Comparison of ENCODE assay signal across 22 mouse cellular contexts in the genomic region with DNA sequence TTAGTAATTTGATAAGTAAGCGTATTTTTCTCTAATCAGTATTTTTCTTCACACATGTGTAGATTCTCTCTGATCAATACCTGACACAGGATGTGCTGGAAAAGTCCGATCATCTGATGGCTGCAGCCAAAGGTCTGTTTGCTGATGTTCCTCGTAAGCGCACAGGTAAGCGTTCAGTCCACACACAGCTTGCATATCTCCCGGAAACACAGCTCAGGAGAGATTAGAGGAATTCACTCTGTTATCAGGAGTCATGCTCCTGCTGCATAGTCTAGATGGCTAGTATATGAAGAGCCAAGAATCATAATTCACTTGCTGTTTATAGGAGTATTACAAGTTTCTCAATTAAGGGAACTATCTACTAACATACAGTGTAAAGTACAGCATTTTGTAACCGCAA. TPM values are rescaled to one million over a fixed set of nuclear protein-coding genes. Genes with fewer than 3 reads are reported as not detected.
DNase-seq lines count a peak whose midpoint lies in the region; ATAC-seq and TF ChIP-seq lines count a peak whose summit lies in the region.
"Had no signal": no experiment of that assay in that cellular context is flagged by ENCODE, and none has a peak within 500 bp of the region (broad histone marks: within the 10 kb centered on the region; RNA-seq: fewer than 3 reads in every experiment).

No protein-coding gene starts in this region.

- H3K4me2 ChIP-seq in liver, embryonic 13.5 days, result no peak overlapping the region
- H3K4me2 ChIP-seq in liver, postnatal 0 days (ENCODE audit: low read depth, low read length), result no peak overlapping the region
- H3K4me2 ChIP-seq: forebrain, embryonic 13.5 days; heart, embryonic 11.5 days; heart, embryonic 15.5 days; hindbrain, embryonic 14.5 days had no signal

- H3K9me3 ChIP-seq in G1E (replicated peaks) (no peaks in the 10 kb centered on the region), MEL (replicated peaks; ENCODE audit: insufficient read depth, low read length) (no peaks in the 10 kb centered on the region)
- no peaks in the 10 kb centered on the region for H3K9me3 ChIP-seq in liver, embryonic 13.5 days (replicated peaks)
- no peaks in the 10 kb centered on the region for H3K9me3 ChIP-seq in liver, postnatal 0 days (ENCODE audit: low read length)
- H3K9me3 ChIP-seq: embryonic facial prominence, embryonic 10.5 days; forebrain, embryonic 13.5 days; heart, embryonic 15.5 days; hindbrain, embryonic 10.5 days had no signal

- no peak overlapping the region for H3K4me3 ChIP-seq in G1E (ENCODE audit: low read depth, low read length)
- no peak overlapping the region for H3K4me3 ChIP-seq in MEL (ENCODE audit: control insufficient read depth in 1 of 2, insufficient read depth in 1 of 2, low read depth in 2 of 2, low read length in 2 of 2)
- no peak overlapping the region for H3K4me3 ChIP-seq in liver, embryonic 13.5 days (replicated peaks)
- H3K4me3 ChIP-seq in liver, postnatal 0 days (ENCODE audit: low read depth, low read length), result no peak overlapping the region
- H3K4me3 ChIP-seq: embryonic facial prominence, embryonic 10.5 days; forebrain, embryonic 13.5 days; heart, adult 2 months; heart, embryonic 15.5 days; hindbrain, embryonic 10.5 days had no signal

- H3K4me1 ChIP-seq in G1E (ENCODE audit: insufficient read depth, low read depth, low read length) (no peaks in the 10 kb centered on the region; the same call in 1 of the 2 replicates), MEL (ENCODE audit: control insufficient read depth in 1 of 2, insufficient read depth in 2 of 2, low read length in 2 of 2) (peaks cover 9 to 13% of the 10 kb centered on the region in 2 experiments)
- peaks cover 5% of the 10 kb centered on the region for H3K4me1 ChIP-seq in liver, embryonic 13.5 days (replicated peaks)
- no peaks in the 10 kb centered on the region for H3K4me1 ChIP-seq in liver, postnatal 0 days (ENCODE audit: insufficient read depth)
- H3K4me1 ChIP-seq: embryonic facial prominence, embryonic 10.5 days; forebrain, embryonic 13.5 days; heart, embryonic 15.5 days; hindbrain, embryonic 10.5 days had no signal

- TF ChIP-seq POLR2A in MEL (IDR thresholded peaks at IDR 0.05; ENCODE audit: control insufficient read depth in 1 of 2, insufficient read depth in 1 of 2, low read depth in 1 of 2, low read length in 2 of 2, poor library complexity in 1 of 2), result no peak

- TF ChIP-seq CTCF in G1E (IDR thresholded peaks at IDR 0.05; ENCODE audit: low read depth, low read length) (no peak), MEL (IDR thresholded peaks at IDR 0.05 in 2 of 3, conservative IDR thresholded peaks at IDR 0.05 in 1 of 3; ENCODE audit: control insufficient read depth in 1 of 3, insufficient read depth in 1 of 3, low read depth in 2 of 3, low read length in 3 of 3, poor library complexity in 1 of 3, severe bottlenecking in 1 of 3) (no peak)
- TF ChIP-seq CTCF in liver, postnatal 0 days (IDR thresholded peaks at IDR 0.05; ENCODE audit: low read depth), result no peak

- TF ChIP-seq EP300 in MEL (IDR thresholded peaks at IDR 0.05; ENCODE audit: low read depth in 1 of 2, low read length in 2 of 2), result peak; percentile 96
- no peak for TF ChIP-seq EP300 in liver, postnatal 0 days (IDR thresholded peaks at IDR 0.05; ENCODE audit: low read depth)

- no peaks in the 10 kb centered on the region for H3K79me2 ChIP-seq in MEL (ENCODE audit: control insufficient read depth, insufficient read depth, low read length, poor library complexity)

- DNase-seq in G1E (ENCODE audit: low spot score) (no peak), MEL (ENCODE audit: low read depth, low spot score) (peak; percentile 69)
- no peak for DNase-seq in liver, embryonic 13.5 days
- no peak for DNase-seq in liver, postnatal 0 days
- DNase-seq in spleen, postnatal 14 days (ENCODE audit: low spot score in 2 of 2), result no peak
- no peak for DNase-seq in adrenal gland, postnatal 25 days
- no peak for DNase-seq in testis, postnatal 14 days (ENCODE audit: low spot score)
- DNase-seq: adrenal gland, postnatal 36 days; cerebellum, adult 2 months; cerebellum, postnatal 10 days; gastrocnemius, postnatal 36 days; heart, adult 2 months; heart, postnatal 14 days had no signal

- no peak for TF ChIP-seq RAD21 in MEL (IDR thresholded peaks at IDR 0.05; ENCODE audit: low read depth, low read length)

- ATAC-seq in G1E (ENCODE audit: extremely low read depth, insufficient number of reproducible peaks, low FRiP score, poor library complexity, severe bottlenecking), result peak; percentile 34
- ATAC-seq in liver, embryonic 13.5 days (ENCODE audit: low read depth), result peak; percentile 73
- ATAC-seq in liver, postnatal 0 days, result peak; percentile 70
- ATAC-seq: activated CD4-positive, CD25-positive, alpha-beta regulatory T cell, adult 4 months; forebrain, embryonic 13.5 days; Patski had no signal

- H3K36me3 ChIP-seq in G1E (replicated peaks) (peaks cover 59% of the 10 kb centered on the region), MEL (ENCODE audit: control insufficient read depth in 1 of 2, insufficient read depth in 2 of 2, low read length in 2 of 2) (peaks cover 11 to 12% of the 10 kb centered on the region in 2 experiments)
- H3K36me3 ChIP-seq in liver, embryonic 13.5 days, result peaks cover 35% of the 10 kb centered on the region
- peaks cover 6% of the 10 kb centered on the region; the same call in 1 of the 2 replicates for H3K36me3 ChIP-seq in liver, postnatal 0 days (replicated peaks; ENCODE audit: insufficient read depth, low read length)

- no peaks in the 10 kb centered on the region for H3K27me3 ChIP-seq in G1E (ENCODE audit: insufficient read depth, low read length)
- no peaks in the 10 kb centered on the region for H3K27me3 ChIP-seq in MEL (ENCODE audit: control insufficient read depth in 1 of 2, insufficient read depth in 2 of 2, low read length in 2 of 2)
- no peaks in the 10 kb centered on the region for H3K27me3 ChIP-seq in liver, embryonic 13.5 days
- no peaks in the 10 kb centered on the region for H3K27me3 ChIP-seq in liver, postnatal 0 days (ENCODE audit: insufficient read depth, low read length)
- H3K27me3 ChIP-seq: forebrain, embryonic 13.5 days; heart, embryonic 15.5 days; Patski had no signal

- H3K9ac ChIP-seq in MEL (ENCODE audit: control insufficient read depth, low read depth, low read length, poor library complexity, severe bottlenecking), result no peak overlapping the region
- H3K9ac ChIP-seq in liver, embryonic 13.5 days, result no peak overlapping the region
- H3K9ac ChIP-seq in liver, postnatal 0 days (replicated peaks), result no peak overlapping the region
- H3K9ac ChIP-seq: forebrain, embryonic 13.5 days; heart, embryonic 15.5 days; hindbrain, embryonic 14.5 days had no signal

- 54% methylated on average over 7 of the region's 7 CpGs for WGBS in liver, embryonic 13.5 days (ENCODE audit: insufficient replicate concordance)
- 53% methylated on average over 7 of the region's 7 CpGs for WGBS in liver, postnatal 0 days (ENCODE audit: insufficient replicate concordance)

- no peak overlapping the region for H3K27ac ChIP-seq in MEL (ENCODE audit: control insufficient read depth, low read depth, low read length)
- no peak overlapping the region for H3K27ac ChIP-seq in liver, embryonic 13.5 days
- H3K27ac ChIP-seq in liver, postnatal 0 days (ENCODE audit: low read depth), result no peak overlapping the region
- H3K27ac ChIP-seq: embryonic facial prominence, embryonic 10.5 days; forebrain, embryonic 13.5 days; heart, adult 2 months; heart, embryonic 15.5 days; hindbrain, embryonic 10.5 days; hindbrain, embryonic 14.5 days had no signal

TF ChIP-seq in MEL, 35 proteins besides CTCF, POLR2A, EP300 and RAD21 (continues in another document):
- TF ChIP-seq ELF1 (IDR thresholded peaks at IDR 0.05; ENCODE audit: low read depth, low read length) (no peak), HCFC1 (IDR thresholded peaks at IDR 0.05; ENCODE audit: low read depth, low read length) (no peak), USF2 (IDR thresholded peaks at IDR 0.05; ENCODE audit: borderline replicate concordance in 1 of 2, insufficient read depth in 1 of 2, low read depth in 1 of 2, low read length in 2 of 2) (no peak), MAX (IDR thresholded peaks at IDR 0.05; ENCODE audit: low read length) (no peak), BHLHE40 (IDR thresholded peaks at IDR 0.05; ENCODE audit: borderline replicate concordance, low read depth, low read length) (peak; percentile 30; the same call in 1 of the 2 replicates), RCOR1 (IDR thresholded peaks at IDR 0.05; ENCODE audit: low read depth, low read length) (peak; percentile 96), NRF1 (IDR thresholded peaks at IDR 0.05; ENCODE audit: insufficient read depth, low read depth, low read length, poor library complexity, severe bottlenecking) (no peak), ETS1 (IDR thresholded peaks at IDR 0.05; ENCODE audit: low read depth, low read length) (peak; percentile 86)

RNA-seq across cellular contexts. Expression of gene Spice1, which starts 18.6 kb away (rescaled TPM):
- total RNA-seq in G1E (2014; fragmentation: Nextera tagmentation), result 21.0 and 27.7 TPM in 2 replicates
- 20.9 and 24.4 TPM in 2 replicates for total RNA-seq in G1E (2017)
- polyA plus RNA-seq in G1E (2012), result 5.7 and 5.9 TPM in 2 replicates
- total RNA-seq in MEL (2012; rRNA removed), result 14.4 and 14.8 TPM in 2 replicates
- polyA plus RNA-seq in MEL (2012; ENCODE audit: insufficient read depth in 1 of 2, insufficient read length in 2 of 2, low read depth in 1 of 2, low replicate concordance in 2 of 2, missing spikeins in 1 of 2), result 10 to 100 TPM in 1 of 2 experiments, not detected in 1; 24.1 TPM
- 8.2 and 11.3 TPM in 2 replicates for polyA plus RNA-seq in liver, embryonic 13.5 days (2015; fragmentation: Nextera tagmentation; extraction: Ambion mirVana)
- polyA plus RNA-seq in liver, postnatal 0 days (2015; fragmentation: Nextera tagmentation; extraction: Ambion mirVana), result 4.1 and 4.9 TPM in 2 replicates
- total RNA-seq in adrenal gland, postnatal 25 days (2021), result 28.1 and 37.5 TPM in 2 replicates

RNA-seq across cellular contexts. Expression of gene Cfap44, which starts 29.1 kb away (rescaled TPM):
- total RNA-seq in G1E (2014; fragmentation: Nextera tagmentation) (not detected in 2 replicates), G1E (2017) (0.12 and 0.22 TPM in 2 replicates), MEL (2012; rRNA removed) (not detected in 2 replicates)
- polyA plus RNA-seq in G1E (2012) (not detected in 2 replicates), MEL (2012; ENCODE audit: insufficient read depth in 1 of 2, insufficient read length in 2 of 2, low read depth in 1 of 2, low replicate concordance in 2 of 2, missing spikeins in 1 of 2) (not detected)
- 0.29 and 0.32 TPM in 2 replicates for polyA plus RNA-seq in liver, embryonic 13.5 days (2015; fragmentation: Nextera tagmentation; extraction: Ambion mirVana)
- 0.20 and 0.69 TPM in 2 replicates for polyA plus RNA-seq in liver, postnatal 0 days (2015; fragmentation: Nextera tagmentation; extraction: Ambion mirVana)
- total RNA-seq in adrenal gland, postnatal 25 days (2021), result 1.9 and 5.3 TPM in 2 replicates
- total RNA-seq: gastrocnemius, adult 8-10 months; gastrocnemius, postnatal 36 days; heart, adult 2 months had no signal
- polyA plus RNA-seq: activated CD4-positive, CD25-positive, alpha-beta regulatory T cell, adult 4 months had no signal

RNA-seq across cellular contexts. Expression of gene Sidt1, which starts 32.5 kb away (rescaled TPM):
- not detected in 2 replicates for total RNA-seq in G1E (2014; fragmentation: Nextera tagmentation)
- total RNA-seq in G1E (2017), result 1.1 TPM in 1 of 2 replicates, not detected in the other
- polyA plus RNA-seq in G1E (2012), result not detected in 2 replicates
- total RNA-seq in MEL (2012; rRNA removed), result not detected in 2 replicates
- not detected for polyA plus RNA-seq in MEL (2012; ENCODE audit: insufficient read depth in 1 of 2, insufficient read length in 2 of 2, low read depth in 1 of 2, low replicate concordance in 2 of 2, missing spikeins in 1 of 2)
- polyA plus RNA-seq in liver, embryonic 13.5 days (2015; fragmentation: Nextera tagmentation; extraction: Ambion mirVana), result 0.06 TPM in 1 of 2 replicates, not detected in the other
- 0.02 TPM in 1 of 2 replicates, not detected in the other for polyA plus RNA-seq in liver, postnatal 0 days (2015; fragmentation: Nextera tagmentation; extraction: Ambion mirVana)
- total RNA-seq in adrenal gland, postnatal 25 days (2021), result 9.3 and 12.8 TPM in 2 replicates
- total RNA-seq: gastrocnemius, adult 8-10 months had no signal
- polyA plus RNA-seq: heart, embryonic 11.5 days; Patski had no signal
